Mouse (Mus musculus): ENCODE measurements around the gene 4931440F15Rik.

4931440F15Rik gene

DNA sequence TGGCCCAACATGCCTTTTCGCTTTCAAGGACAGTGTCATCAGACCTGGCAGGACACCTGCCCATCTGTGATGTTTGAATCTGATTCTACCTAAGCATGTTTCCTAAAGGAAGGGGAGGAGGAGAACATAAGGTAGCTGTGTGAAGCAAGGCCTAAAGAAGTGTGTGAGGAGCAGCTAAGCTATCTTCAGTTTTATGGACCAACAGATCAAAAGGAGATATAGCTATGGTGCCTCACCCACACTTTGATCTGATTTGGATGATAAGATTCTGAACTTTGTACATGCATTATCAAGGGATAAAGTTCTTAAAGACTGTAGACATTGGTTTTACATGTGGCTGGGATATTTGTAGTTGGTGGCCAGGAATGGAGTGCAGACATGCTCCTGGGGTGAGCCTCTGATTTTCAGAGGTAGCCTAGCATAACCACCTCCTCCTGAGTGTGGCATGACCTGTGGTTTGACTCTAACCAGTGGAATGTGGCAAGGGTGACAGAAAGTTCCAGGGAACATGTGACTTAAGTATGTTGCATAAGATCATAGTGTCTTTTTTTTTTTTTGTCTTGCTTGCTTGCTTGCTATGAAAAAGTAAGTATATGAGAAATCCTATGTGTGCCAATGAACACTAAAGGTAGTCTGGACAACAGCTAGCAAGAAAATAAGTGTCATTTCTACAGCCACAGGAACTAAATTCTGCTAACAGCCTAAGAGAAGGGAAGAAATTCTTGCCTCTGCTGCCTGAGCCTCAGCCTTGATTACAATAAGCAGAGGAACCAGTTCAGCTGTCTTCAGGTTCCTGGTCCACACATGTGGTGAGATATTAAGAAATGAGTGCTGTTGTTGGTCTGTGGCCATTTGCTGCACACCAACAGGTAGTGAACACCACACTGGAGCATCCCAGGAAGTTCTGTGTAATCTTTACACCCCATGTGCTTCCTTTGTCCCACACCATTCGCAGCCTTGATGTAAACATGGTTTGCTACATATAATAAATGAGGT is 23.7 kb downstream of the 4931440F15Rik start:
- DNase-seq (ENCODE audit: low spot score): no peak

DNA sequence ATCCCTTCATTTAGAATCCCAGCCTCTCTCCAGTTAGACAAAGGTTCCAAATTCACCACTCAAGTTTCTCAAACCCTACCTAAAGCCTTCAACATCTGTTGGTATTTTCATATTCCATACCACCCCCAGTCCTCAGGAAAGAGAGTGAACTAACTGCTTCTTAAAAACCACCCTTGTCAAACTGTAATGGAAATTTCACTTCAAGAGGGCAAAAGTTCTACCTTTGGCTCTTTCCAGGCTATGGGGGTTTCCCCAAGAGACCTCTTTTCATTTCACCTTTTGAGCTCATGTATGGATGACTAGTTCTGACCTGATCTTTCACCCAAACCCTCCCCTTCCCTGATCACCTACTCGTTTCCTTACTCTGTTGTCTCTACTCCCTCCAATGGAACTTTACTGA is 25.6 kb downstream of the 4931440F15Rik start:
- DNase-seq (ENCODE audit: low spot score): no peak

DNA sequence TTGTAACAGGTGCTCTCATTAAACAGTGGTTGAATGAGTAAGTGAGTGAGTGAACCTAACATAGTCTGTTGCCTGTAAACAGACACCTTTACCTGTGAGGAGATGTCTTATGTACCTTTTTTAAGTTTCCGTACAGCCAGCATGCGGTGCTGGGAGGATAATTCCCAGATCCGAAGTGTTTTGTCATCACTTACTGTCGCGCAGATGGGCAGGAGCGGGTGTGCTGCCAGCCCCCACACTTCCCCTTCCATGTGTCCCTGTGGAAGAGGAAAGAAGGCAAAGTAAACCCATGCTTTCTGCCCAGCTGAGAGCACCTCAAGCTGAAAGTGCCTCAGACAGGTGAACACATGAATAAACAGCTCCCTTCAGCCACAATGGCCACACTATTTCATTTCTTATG is 30.4 kb downstream of the 4931440F15Rik start:
- DNase-seq (ENCODE audit: low spot score): no peak

DNA sequence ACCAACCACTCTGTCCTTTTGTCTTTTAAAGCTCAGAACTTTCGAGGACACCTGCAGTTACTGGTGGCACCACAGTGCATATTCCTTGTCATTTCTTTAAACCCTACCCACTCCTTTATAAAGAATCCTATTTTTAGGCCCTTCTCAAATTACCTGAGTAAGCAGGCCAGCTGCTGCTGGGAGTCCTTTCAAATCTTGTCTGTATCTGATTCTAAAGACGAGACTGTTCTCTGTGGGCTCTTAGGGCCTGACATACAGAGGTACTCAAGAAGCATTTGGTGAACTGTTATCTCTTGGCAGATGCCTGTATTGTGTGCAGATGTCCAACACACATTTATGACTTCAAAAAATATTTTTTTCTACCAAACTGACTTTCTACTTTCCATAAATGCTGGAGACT is 31.0 kb downstream of the 4931440F15Rik start:
- DNase-seq (ENCODE audit: low spot score): no peak

DNA sequence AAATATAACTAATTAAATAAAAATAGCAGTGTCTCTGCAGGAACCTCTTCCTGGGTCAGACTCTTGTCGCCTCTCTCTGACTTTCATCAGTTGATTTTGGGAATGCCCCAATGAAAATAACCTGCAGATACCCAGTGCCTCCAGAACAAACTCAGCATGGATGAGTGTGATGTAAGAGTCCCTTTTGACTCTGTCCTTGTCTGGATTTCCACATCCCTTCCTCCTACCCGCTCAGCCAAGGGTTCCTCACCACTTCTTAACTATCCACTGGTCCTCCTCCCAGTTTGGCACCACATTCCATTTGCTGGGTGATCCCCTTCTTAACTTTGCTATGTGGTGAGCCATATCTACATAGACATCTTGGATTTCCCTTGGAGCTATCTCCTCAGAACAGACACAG is 34.7 kb downstream of the 4931440F15Rik start:
- no peak for DNase-seq (ENCODE audit: low spot score)

DNA sequence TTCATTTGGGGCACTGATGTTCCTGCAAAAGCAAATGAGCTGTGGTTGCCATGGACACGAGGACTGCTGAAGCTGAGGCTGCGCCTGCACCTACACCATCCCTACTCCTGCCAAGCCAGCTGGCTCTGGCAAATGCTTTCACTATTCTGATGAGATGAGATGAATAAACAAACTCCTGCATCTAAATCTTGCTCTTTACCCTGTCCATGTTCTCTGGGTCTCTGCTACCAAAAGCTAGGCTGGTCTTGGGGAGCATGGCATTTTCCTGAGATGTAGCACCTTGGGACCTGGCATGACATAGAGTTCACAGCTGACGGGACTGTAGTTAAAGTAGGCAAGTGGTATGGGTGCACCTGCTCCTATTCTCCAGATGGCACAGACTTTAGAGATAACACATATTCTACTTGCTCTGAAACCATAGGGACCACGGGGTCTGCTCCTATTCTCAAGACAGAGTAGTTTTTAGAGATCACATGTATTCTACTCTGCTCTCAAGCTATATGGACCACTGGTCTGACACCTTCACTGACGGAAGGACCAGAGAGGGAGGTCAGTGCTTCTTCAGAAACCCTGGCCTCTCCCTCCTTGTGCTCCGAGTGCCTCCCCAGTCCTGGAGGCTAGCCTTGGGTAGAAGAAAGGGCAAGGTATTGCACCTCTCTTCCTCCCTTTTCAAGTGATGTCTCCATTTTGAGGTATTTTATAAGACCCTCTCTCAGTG is 36.4 kb downstream of the 4931440F15Rik start:
- DNase-seq (ENCODE audit: low spot score): no peak

DNA sequence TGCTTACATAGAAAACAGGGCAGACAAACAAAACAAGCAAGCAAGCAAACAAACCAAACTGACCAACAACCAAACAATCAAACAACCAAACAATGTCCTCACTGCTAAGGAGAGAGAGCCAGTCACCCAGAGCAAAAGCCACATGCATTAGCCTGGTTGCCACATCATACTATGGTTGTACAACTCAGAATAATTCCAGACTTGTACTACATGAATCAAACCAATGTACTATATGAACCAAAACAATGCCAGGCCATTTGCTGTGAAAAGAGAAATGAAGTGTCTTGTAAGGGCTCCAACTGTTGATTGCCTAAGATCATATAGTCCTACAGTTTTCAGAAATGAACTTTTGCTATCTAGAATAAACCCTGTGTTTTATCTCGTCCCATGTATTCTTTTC is 37.0 kb downstream of the 4931440F15Rik start:
- DNase-seq (ENCODE audit: low spot score): no peak

DNA sequence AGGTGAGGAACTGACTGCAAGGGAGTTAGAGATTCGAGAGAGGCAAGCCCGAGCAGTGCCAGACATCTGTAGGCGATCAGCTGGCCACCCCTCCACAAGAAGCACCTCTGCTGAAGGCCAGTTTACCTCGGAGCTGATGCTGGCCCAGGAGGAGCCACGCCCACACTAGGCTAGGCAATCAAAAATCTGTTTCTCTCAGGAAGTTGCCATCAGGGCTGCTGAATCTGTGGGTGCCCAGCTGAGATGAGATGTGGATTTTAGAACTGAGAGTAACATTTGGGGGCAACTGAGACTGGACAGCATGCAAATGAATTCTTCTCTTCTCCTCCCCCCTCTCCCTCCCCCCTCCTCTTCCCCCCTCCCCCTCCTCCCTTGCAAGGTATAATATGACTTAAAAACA is 38.0 kb downstream of the 4931440F15Rik start:
- DNase-seq (ENCODE audit: low spot score): no peak

DNA sequence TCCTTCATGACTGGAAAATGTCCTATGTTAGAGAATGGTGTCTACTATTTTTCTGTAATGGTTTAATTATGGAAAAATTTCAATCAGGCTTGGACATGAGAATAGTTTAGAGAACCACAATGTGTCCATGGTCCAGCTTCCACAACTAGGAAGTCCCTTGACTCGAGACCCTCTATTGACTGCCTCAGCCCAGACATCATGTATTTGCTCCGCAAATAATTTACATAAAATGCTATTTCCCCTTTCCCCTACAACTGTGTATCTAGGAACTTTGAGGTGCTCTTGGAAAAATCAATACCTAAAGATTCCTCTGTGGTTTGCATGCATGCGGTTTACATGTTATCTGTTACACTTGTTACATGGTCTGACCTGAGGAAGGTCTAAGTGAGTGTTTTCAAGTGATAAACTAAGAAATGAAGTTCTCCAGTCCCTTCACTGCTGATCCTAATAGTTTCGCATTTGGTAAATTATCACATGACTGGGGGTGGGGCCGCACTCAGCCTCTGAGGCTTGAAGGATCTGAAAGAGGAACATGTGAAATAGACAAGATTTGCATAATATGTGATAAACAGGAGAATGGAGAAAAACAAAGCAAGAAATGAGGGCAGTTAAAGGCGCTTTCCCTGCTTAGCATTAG is 38.8 kb downstream of the 4931440F15Rik start:
- DNase-seq (ENCODE audit: low spot score): no peak

DNA sequence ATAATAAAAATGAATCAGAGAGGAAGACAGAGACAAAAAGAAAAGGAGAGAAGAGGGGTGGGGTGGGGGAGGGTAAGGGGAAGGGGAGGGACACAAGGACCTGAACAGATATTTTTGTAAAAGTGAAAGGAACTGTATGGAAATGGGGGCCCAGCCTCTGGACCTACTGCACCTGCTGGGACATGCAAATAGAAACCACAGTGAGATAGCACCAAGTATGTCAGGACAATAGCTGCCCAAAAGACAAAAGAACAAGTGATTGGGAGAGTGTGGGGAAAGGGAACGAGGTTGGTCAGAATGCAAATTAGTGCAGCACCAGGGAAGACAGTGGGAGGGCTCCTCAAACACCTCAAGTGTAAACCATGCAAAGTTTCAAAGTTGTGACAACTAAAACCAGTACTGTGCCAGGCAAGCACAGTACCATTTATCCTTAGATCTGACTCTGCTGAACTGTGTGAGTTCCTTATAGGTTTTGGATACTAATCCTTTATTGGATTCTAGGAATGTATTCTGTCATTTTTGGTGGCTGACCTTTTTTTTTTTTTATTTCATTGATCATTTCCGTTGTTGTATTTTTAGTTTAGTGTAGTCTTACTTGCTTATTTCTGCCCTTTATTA is 46.0 kb downstream of the 4931440F15Rik start:
- DNase-seq (ENCODE audit: low spot score): no peak

DNA sequence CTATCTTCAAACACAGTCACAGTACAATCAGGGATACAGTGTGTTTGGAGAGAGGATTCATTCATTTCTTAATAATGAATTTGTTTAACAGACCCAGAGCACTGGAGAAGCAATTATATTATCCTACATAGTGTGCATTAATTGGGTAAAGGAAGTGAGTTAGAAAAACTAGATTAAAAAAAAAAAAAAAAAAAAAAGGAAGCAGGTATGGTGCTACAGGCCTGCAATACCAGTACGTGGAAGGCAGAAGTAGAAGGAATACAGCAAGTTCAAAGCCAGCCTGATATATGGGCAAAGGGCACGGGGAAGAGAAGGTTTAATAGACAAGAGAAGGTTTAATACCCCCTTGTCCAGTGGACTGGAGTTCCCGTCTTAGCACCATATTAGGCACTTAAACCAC is 46.5 kb downstream of the 4931440F15Rik start:
- no peak for DNase-seq (ENCODE audit: low spot score)

DNA sequence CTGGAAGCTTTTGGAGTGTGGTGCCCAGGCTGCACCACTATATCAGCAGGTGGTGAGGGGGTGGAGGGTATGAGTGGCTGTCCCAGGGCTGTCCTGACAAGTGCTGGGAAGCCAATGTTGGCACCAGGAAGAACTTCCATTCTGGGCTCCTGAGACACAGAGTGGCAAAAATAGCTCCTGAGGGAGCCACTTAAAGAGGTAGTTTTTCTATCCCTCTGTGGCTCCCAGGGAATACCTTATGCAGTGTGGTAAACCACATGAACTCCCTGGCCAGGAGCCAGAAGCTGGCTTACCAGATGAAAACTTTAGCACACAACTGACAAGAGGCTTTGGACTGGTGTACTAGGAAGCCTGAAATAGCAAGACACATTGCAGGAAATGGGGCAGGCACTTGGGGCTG is 47.5 kb downstream of the 4931440F15Rik start:
- no peak for DNase-seq (ENCODE audit: low spot score)

DNA sequence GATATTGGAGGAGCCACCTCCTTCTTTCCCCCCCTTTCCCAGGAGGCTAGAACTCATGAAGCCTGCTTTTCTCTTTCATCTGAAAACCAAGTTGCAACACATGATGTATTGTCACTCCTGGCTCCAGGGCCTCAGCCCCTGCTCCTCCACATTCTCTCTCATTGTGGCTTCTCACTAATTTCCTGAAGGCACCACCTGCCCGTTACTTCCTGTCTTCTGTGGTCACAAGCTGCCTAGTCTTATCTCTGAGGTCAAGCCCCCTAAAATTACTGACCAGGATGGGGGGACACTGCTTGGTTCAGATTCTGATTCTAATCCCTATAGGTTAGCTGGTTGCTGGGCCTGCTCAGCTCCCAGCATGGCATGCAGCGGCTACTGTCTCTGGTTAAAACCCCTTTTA is 50.7 kb downstream of the 4931440F15Rik start:
- DNase-seq (ENCODE audit: low spot score): peak; percentile 1

DNA sequence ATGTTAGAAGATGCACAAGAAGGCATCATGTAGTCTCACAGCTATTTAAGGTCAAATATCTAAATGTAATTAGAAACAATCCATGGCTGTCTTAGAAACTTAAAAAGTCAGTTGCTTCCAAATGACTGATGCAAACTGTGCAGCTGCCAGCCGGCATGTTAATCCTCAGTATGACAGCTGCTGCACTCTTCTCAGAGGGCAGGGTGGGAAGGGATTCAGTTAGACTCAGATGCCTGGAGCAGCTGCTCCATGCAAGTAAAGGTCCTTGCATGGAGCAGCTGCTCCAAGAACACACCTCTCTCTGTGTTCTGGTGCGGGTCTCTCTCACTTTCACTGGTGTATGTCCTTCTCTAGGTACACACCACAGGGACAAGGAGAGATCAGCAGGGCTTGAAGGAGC is 51.2 kb downstream of the 4931440F15Rik start:
- DNase-seq (ENCODE audit: low spot score): peak; percentile 35
